Mouse (Mus musculus) hindbrain, postnatal 0 days (tissue): ENCODE results near the gene Hivep3. TPM values are rescaled to one million over a fixed set of nuclear protein-coding genes. Genes with fewer than 3 reads are reported as not detected.
A peak's percentile ranks its signal among the peaks of the same experiment; 100 is the strongest.

Source experiments
- ATAC-seq: fragments of 200-750 bp; cut with Nextera tagmentation; 2 replicates; pipeline ENCODE4 v1.8.0; 2017; ENCODE audit warnings: mild to moderate bottlenecking, moderate TSS enrichment, moderate library complexity
- DNase-seq: peaks from one replicate; pipeline ENCODE4 v3.0.0-alpha.2; 2015; ENCODE audit warnings: low spot score
- H3K27ac ChIP-seq: fragments of 300-500 bp; sonication (generic); 2 replicates; pipeline ENCODE4 v1.5.1; 2014; ENCODE audit warnings: mild to moderate bottlenecking
- H3K27me3 ChIP-seq: fragments of 300-500 bp; sonication (generic); 2 replicates; pipeline ENCODE4 v1.6.1; 2014; ENCODE audit warnings: low read length, mixed read lengths; ENCODE audit not compliant: insufficient read depth
- H3K36me3 ChIP-seq: fragments of 300-500 bp; sonication (generic); 2 replicates; pipeline ENCODE4 v1.6.1; 2014; ENCODE audit warnings: low read length, mixed read lengths; ENCODE audit not compliant: insufficient read depth
- H3K4me1 ChIP-seq: fragments of 300-500 bp; sonication (generic); 2 replicates; pipeline ENCODE4 v1.6.1; 2014; ENCODE audit warnings: antibody characterized with exemption, low read length, mixed read lengths; ENCODE audit not compliant: insufficient read depth
- H3K4me2 ChIP-seq: fragments of 300-500 bp; sonication (generic); 2 replicates; pipeline ENCODE4 v1.6.1; 2014; ENCODE audit warnings: low read depth, mild to moderate bottlenecking, low read length, moderate library complexity, mixed read lengths
- H3K4me3 ChIP-seq: fragments of 300-500 bp; sonication (generic); 2 replicates; pipeline ENCODE4 v1.5.1; 2014; ENCODE audit warnings: low read length
- H3K9ac ChIP-seq: fragments of 300-500 bp; sonication (generic); replicated peaks from 2 replicates; pipeline ENCODE4 v1.6.1; 2014; ENCODE audit warnings: mild to moderate bottlenecking, low read length, moderate library complexity, mixed read lengths
- H3K9me3 ChIP-seq: fragments of 300-500 bp; sonication (generic); 2 replicates; pipeline ENCODE4 v1.6.1; 2016; ENCODE audit warnings: low read length, mixed read lengths
- CTCF ChIP-seq: IDR thresholded peaks from 2 replicates; pipeline ENCODE4 v1.5.1; 2016; ENCODE audit warnings: antibody characterized with exemption, control low read depth, low read depth
- WGBS: fragments of 180-500 bp; shearing (Covaris S2); extraction: QIAGEN DNeasy Blood & Tissue Kit; methylation state at CpG from one replicate; pipeline ENCODE4 v1.1.7; 2014; 5-methylcytosine and 5-hydroxymethylcytosine counted together
- polyA plus RNA-seq: library from polyadenylated mRNA; unstranded; fragments of >200 nt; fragmentation: Nextera tagmentation; extraction: Ambion mirVana; gene quantifications from 2 replicates; pipeline ENCODE4 v1.2.1, GENCODE M21; 2015
- total RNA-seq: library from RNA; depleted of rRNA; stranded (reverse); fragments of >200 nt; gene quantifications from 2 replicates; pipeline ENCODE4 v1.2.3, GENCODE M21; 2014

Gene Hivep3
- total and polyA plus RNA-seq, 2 experiments from 2014 or later, result 11.0 to 15.1 TPM

- no peak for TF ChIP-seq CTCF
- Histone ChIP-seq H3K27ac (no peak overlapping the region), H3K4me1 (no peaks in the 10 kb centered on the region), H3K9me3 (no peaks in the 10 kb centered on the region), H3K36me3 (no peaks in the 10 kb centered on the region), H3K9ac (no peak overlapping the region), H3K4me2 (no peak overlapping the region), H3K4me3 (no peak overlapping the region), H3K27me3 (no peaks in the 10 kb centered on the region)
- WGBS, result 61% methylated on average over 8 of the region's 8 CpGs
- ATAC-seq (peak; percentile 18; the same call in 1 of the 2 replicates), DNase-seq (no peak)
Measured at GRCm38 (mm10) chr4:119921723-119922266, 188.2 kb downstream of the Hivep3 start.

DNA sequence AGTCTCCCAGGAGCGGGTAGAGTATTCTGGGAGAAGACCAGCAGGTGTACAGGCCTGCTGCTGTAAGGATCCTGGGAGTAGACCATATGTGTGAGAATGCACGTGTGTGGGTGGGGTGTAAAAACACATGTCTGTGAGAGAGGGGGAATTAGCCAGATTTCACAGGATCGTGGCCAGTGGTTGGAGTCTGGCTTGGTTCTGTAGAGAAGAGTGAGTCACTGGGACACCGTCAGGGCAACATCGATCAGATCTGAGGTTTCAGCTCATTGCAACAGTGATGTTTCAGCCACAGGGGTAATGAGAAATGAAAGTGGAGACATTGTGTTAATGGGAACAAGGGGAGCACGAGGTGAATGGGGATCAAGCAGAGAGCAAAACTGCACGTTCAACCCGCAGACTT lies 189.4 kb downstream of the Hivep3 start:
- no peaks in the 10 kb centered on the region for H3K9me3 ChIP-seq
- no peaks in the 10 kb centered on the region for H3K4me1 ChIP-seq
- ATAC-seq (no peak), DNase-seq (no peak)
- H3K9ac ChIP-seq, result no peak overlapping the region
- H3K4me2 ChIP-seq, result no peak overlapping the region
- no peak overlapping the region for H3K27ac ChIP-seq
- no peak for TF ChIP-seq CTCF
- WGBS, result 86% methylated on average over 8 of the region's 8 CpGs
- no peaks in the 10 kb centered on the region for H3K36me3 ChIP-seq
- H3K27me3 ChIP-seq, result no peaks in the 10 kb centered on the region
- no peak overlapping the region for H3K4me3 ChIP-seq

- H3K4me2 ChIP-seq, result no peak overlapping the region
- TF ChIP-seq CTCF, result peak; percentile 18; the same call in 1 of the 2 replicates
- DNase-seq (no peak), ATAC-seq (no peak)
- H3K27ac ChIP-seq, result no peak overlapping the region
- WGBS, result 90% methylated on average over 3 of the region's 3 CpGs
- no peak overlapping the region for H3K9ac ChIP-seq
- H3K4me3 ChIP-seq, result no peak overlapping the region
- no peaks in the 10 kb centered on the region for H3K27me3 ChIP-seq
- no peaks in the 10 kb centered on the region for H3K4me1 ChIP-seq
- H3K36me3 ChIP-seq, result no peaks in the 10 kb centered on the region
- H3K9me3 ChIP-seq, result no peaks in the 10 kb centered on the region
Measured at GRCm38 (mm10) chr4:119923410-119923809, 189.8 kb downstream of the Hivep3 start.

GRCm38 (mm10) chr4:119925052-119925451 lies 191.5 kb downstream of the Hivep3 start:
- DNase-seq, result no peak
- no peak for TF ChIP-seq CTCF
- H3K27me3 ChIP-seq, result no peaks in the 10 kb centered on the region
- no peaks in the 10 kb centered on the region for H3K36me3 ChIP-seq
- no peak for ATAC-seq
- no peak overlapping the region for H3K27ac ChIP-seq
- no peaks in the 10 kb centered on the region for H3K9me3 ChIP-seq
- no peak overlapping the region for H3K4me2 ChIP-seq
- H3K4me1 ChIP-seq, result no peaks in the 10 kb centered on the region
- H3K4me3 ChIP-seq, result no peak overlapping the region
- no peak overlapping the region for H3K9ac ChIP-seq

DNA sequence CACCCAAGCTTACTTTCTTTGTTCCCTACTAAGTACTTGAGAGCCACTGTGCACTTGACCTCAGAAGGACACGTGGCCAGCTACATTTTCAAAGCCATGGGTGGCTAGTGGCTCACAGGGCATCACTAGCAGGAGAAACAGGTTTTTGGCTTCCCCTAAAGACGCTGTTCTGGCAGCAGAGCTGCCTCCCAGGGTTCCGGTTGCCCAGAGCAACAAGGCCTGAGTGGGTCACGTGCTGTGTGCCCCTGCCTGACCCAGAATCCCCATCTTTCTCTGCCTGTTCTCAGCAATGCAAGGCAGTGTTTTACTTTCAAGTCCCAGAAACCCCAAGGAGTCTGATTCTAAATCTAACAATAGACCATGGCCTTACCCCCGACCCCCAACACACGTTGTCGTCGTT lies 198.3 kb downstream of the Hivep3 start:
- 14% methylated on average over 8 of the region's 8 CpGs for WGBS
- no peak overlapping the region for H3K4me3 ChIP-seq
- ATAC-seq, result peak; percentile 86

GRCm38 (mm10) chr4:119932549-119933257 lies 199.1 kb downstream of the Hivep3 start:
- Histone ChIP-seq H3K9me3 (no peaks in the 10 kb centered on the region), H3K4me3 (no peak overlapping the region), H3K4me2 (no peak overlapping the region), H3K27ac (peak overlapping the region; percentile 56; the same call in 1 of the 2 replicates), H3K36me3 (no peaks in the 10 kb centered on the region), H3K4me1 (peaks cover 22% of the 10 kb centered on the region), H3K9ac (no peak overlapping the region), H3K27me3 (no peaks in the 10 kb centered on the region)
- no peak for TF ChIP-seq CTCF
- peak; percentile 50; the same call in 1 of the 2 replicates for ATAC-seq
- WGBS, result 27% methylated on average over 13 of the region's 13 CpGs
- peak; percentile 46 for DNase-seq

More for the DNA sequence above, 198.3 kb downstream of the Hivep3 start:
- TF ChIP-seq CTCF, result no peak
- Histone ChIP-seq H3K36me3 (no peaks in the 10 kb centered on the region), H3K9ac (no peak overlapping the region), H3K27me3 (no peaks in the 10 kb centered on the region), H3K27ac (peak overlapping the region; percentile 7; the same call in 1 of the 2 replicates), H3K4me1 (peaks cover 15% of the 10 kb centered on the region), H3K9me3 (no peaks in the 10 kb centered on the region), H3K4me2 (no peak overlapping the region)
- DNase-seq, result peak; percentile 80

DNA sequence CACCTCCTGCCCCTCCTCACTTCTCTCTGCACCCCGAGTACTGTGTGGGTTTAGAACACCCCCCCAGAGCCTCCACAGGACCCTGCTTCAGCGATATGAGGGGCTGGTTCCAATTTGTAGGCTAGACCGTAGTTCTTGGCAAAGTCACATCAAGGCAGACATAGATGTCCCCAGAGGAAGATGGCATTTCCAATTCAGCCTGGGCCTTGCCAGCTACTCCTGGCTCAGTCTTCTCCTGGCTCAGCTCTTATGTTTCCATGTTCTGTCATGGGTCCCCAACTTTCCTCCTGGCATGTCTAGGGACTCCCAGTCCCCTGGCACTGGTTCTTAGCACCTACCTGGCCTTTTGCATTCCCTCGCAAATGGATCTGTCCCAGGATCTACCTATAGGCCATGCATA lies 201.3 kb downstream of the Hivep3 start:
- DNase-seq, result no peak
- no peak overlapping the region for H3K27ac ChIP-seq

More for the DNA sequence above, 201.3 kb downstream of the Hivep3 start:
- Histone ChIP-seq H3K9ac (no peak overlapping the region), H3K4me3 (no peak overlapping the region), H3K9me3 (no peaks in the 10 kb centered on the region), H3K4me1 (peaks cover 32% of the 10 kb centered on the region), H3K36me3 (no peaks in the 10 kb centered on the region), H3K27me3 (no peaks in the 10 kb centered on the region), H3K4me2 (no peak overlapping the region)
- TF ChIP-seq CTCF, result no peak
- WGBS, result 60% methylated on average over 4 of the region's 4 CpGs
- no peak for ATAC-seq
